Mouse (Mus musculus) neural tube, embryonic 14.5 days (tissue): ENCODE results near the gene Lypd1. TPM values are rescaled to one million over a fixed set of nuclear protein-coding genes. Genes with fewer than 3 reads are reported as not detected.
A peak's percentile ranks its signal among the peaks of the same experiment; 100 is the strongest.

Experiments used
- ATAC-seq: fragments of 200-750 bp; cut with Nextera tagmentation; 2 replicates; pipeline ENCODE4 v1.8.0; 2017; ENCODE audit warnings: low read depth, mild to moderate bottlenecking, moderate TSS enrichment, moderate library complexity
- H3K27ac ChIP-seq: fragments of 300-500 bp; sonication (generic); 2 replicates; pipeline ENCODE4 v1.5.1; 2014; ENCODE audit warnings: low read depth, mild to moderate bottlenecking, control low read depth, low read length, moderate library complexity, mixed read lengths
- H3K27me3 ChIP-seq: fragments of 300-500 bp; sonication (generic); 2 replicates; pipeline ENCODE4 v1.6.1; 2014; ENCODE audit warnings: low read length; ENCODE audit not compliant: control insufficient read depth, insufficient read depth
- H3K36me3 ChIP-seq: fragments of 300-500 bp; sonication (generic); 2 replicates; pipeline ENCODE4 v1.6.1; 2014; ENCODE audit warnings: low read length, mixed read lengths; ENCODE audit not compliant: control insufficient read depth, insufficient read depth
- H3K4me1 ChIP-seq: fragments of 300-500 bp; sonication (generic); 2 replicates; pipeline ENCODE4 v1.6.1; 2014; ENCODE audit warnings: low read length; ENCODE audit not compliant: control insufficient read depth, insufficient read depth
- H3K4me2 ChIP-seq: fragments of 300-500 bp; sonication (generic); 2 replicates; pipeline ENCODE4 v1.6.1; 2014; ENCODE audit warnings: mild to moderate bottlenecking, low read depth, low read length, control low read depth
- H3K4me3 ChIP-seq: fragments of 300-500 bp; sonication (generic); 2 replicates; pipeline ENCODE4 v1.5.1; 2014; ENCODE audit warnings: low read depth, low read length, control low read depth, mixed read lengths
- H3K9ac ChIP-seq: fragments of 300-500 bp; sonication (generic); replicated peaks from 2 replicates; pipeline ENCODE4 v1.6.1; 2014; ENCODE audit warnings: low read depth, mild to moderate bottlenecking, control low read depth, low read length, mixed read lengths
- H3K9me3 ChIP-seq: fragments of 300-500 bp; sonication (generic); 2 replicates; pipeline ENCODE4 v1.6.1; 2016; ENCODE audit warnings: low read length; ENCODE audit not compliant: control insufficient read depth
- WGBS: fragments of 180-500 bp; shearing (Covaris S2); extraction: QIAGEN DNeasy Blood & Tissue Kit; methylation state at CpG from one replicate; pipeline ENCODE4 v1.1.7; 2014; 5-methylcytosine and 5-hydroxymethylcytosine counted together
- polyA plus RNA-seq: library from polyadenylated mRNA; unstranded; fragments of >200 nt; fragmentation: Nextera tagmentation; extraction: Ambion mirVana; gene quantifications from 2 replicates; pipeline ENCODE4 v1.2.1, GENCODE M21; 2014

Gene Lypd1
- 66.3 and 76.6 TPM in 2 replicates for polyA plus RNA-seq

GRCm38 (mm10) chr1:125912601-125913600 is at the start of gene Lypd1:
Gene Lypd1, minus strand, starts transcription at chr1:125913101.
- Histone ChIP-seq H3K36me3 (no peaks in the 10 kb centered on the region), H3K4me3 (peak within 1 kb of the TSS; percentile 45), H3K9ac (peak within 1 kb of the TSS; percentile 53), H3K9me3 (no peaks in the 10 kb centered on the region), H3K4me1 (peaks cover 21% of the 10 kb centered on the region), H3K27ac (no peak within 1 kb of the TSS; the same call in 1 of the 2 replicates), H3K4me2 (peak within 1 kb of the TSS; percentile 75), H3K27me3 (no peaks in the 10 kb centered on the region)
- 3% methylated on average over 30 of the region's 30 CpGs for WGBS
- peak; percentile 41 for ATAC-seq

- Histone ChIP-seq H3K27ac (no peak overlapping the region), H3K36me3 (no peaks in the 10 kb centered on the region), H3K9ac (no peak overlapping the region), H3K4me3 (no peak overlapping the region), H3K27me3 (no peaks in the 10 kb centered on the region), H3K4me1 (no peaks in the 10 kb centered on the region), H3K4me2 (no peak overlapping the region), H3K9me3 (no peaks in the 10 kb centered on the region)
- WGBS, result 97% methylated on average over 3 of the region's 3 CpGs
- ATAC-seq, result no peak
These were observed 38.1 kb upstream of the Lypd1 start for GRCm38 (mm10) chr1:125951026-125951425.

GRCm38 (mm10) chr1:125949076-125949475 is 36.2 kb upstream of the Lypd1 start:
- no peak for ATAC-seq
- H3K36me3 ChIP-seq, result no peaks in the 10 kb centered on the region
- 79% methylated on average over 6 of the region's 6 CpGs for WGBS

GRCm38 (mm10) chr1:125945136-125945535 is 32.2 kb upstream of the Lypd1 start:
- no peak for ATAC-seq
- Histone ChIP-seq H3K27me3 (no peaks in the 10 kb centered on the region), H3K9ac (no peak overlapping the region), H3K4me1 (no peaks in the 10 kb centered on the region), H3K9me3 (no peaks in the 10 kb centered on the region), H3K4me2 (no peak overlapping the region), H3K27ac (no peak overlapping the region), H3K4me3 (no peak overlapping the region), H3K36me3 (no peaks in the 10 kb centered on the region)
- 55% methylated on average over 9 of the region's 9 CpGs for whole genome bisulfite sequencing

More at GRCm38 (mm10) chr1:125949076-125949475, 36.2 kb upstream of the Lypd1 start:
- Histone ChIP-seq H3K27ac (no peak overlapping the region), H3K27me3 (no peaks in the 10 kb centered on the region), H3K4me2 (no peak overlapping the region), H3K9ac (no peak overlapping the region), H3K9me3 (no peaks in the 10 kb centered on the region), H3K4me3 (no peak overlapping the region), H3K4me1 (no peaks in the 10 kb centered on the region)

- Histone ChIP-seq H3K4me2 (no peak overlapping the region), H3K4me1 (no peaks in the 10 kb centered on the region), H3K4me3 (no peak overlapping the region), H3K9me3 (no peaks in the 10 kb centered on the region), H3K27me3 (no peaks in the 10 kb centered on the region), H3K27ac (no peak overlapping the region), H3K36me3 (no peaks in the 10 kb centered on the region), H3K9ac (no peak overlapping the region)
- ATAC-seq, result no peak
- WGBS, result 84% methylated on average over 1 of the region's 1 CpGs
These were observed 30.4 kb upstream of the Lypd1 start for GRCm38 (mm10) chr1:125943305-125943704.

- WGBS, result 96% methylated on average over 10 of the region's 10 CpGs
- no peaks in the 10 kb centered on the region for H3K9me3 ChIP-seq
- H3K4me1 ChIP-seq, result no peaks in the 10 kb centered on the region
- ATAC-seq, result no peak
- no peak overlapping the region for H3K4me3 ChIP-seq
- H3K4me2 ChIP-seq, result no peak overlapping the region
- no peak overlapping the region for H3K9ac ChIP-seq
- H3K27ac ChIP-seq, result no peak overlapping the region
- H3K36me3 ChIP-seq, result no peaks in the 10 kb centered on the region
- H3K27me3 ChIP-seq, result no peaks in the 10 kb centered on the region
These were observed 12.6 kb upstream of the Lypd1 start for GRCm38 (mm10) chr1:125925486-125925885.

- no peak overlapping the region for H3K9ac ChIP-seq
- H3K27me3 ChIP-seq, result no peaks in the 10 kb centered on the region
- H3K4me1 ChIP-seq, result no peaks in the 10 kb centered on the region
- H3K9me3 ChIP-seq, result no peaks in the 10 kb centered on the region; the same call in 1 of the 2 replicates
- no peak overlapping the region for H3K4me3 ChIP-seq
- no peak overlapping the region for H3K27ac ChIP-seq
- no peak overlapping the region for H3K4me2 ChIP-seq
- H3K36me3 ChIP-seq, result no peaks in the 10 kb centered on the region
- no peak for ATAC-seq
- 82% methylated on average over 2 of the region's 2 CpGs for WGBS
These were observed 10.2 kb upstream of the Lypd1 start for GRCm38 (mm10) chr1:125923062-125923461.

GRCm38 (mm10) chr1:125920696-125921095 is 7.8 kb upstream of the Lypd1 start:
- Histone ChIP-seq H3K27me3 (no peaks in the 10 kb centered on the region), H3K36me3 (no peaks in the 10 kb centered on the region), H3K4me1 (no peaks in the 10 kb centered on the region), H3K4me3 (no peak overlapping the region), H3K9ac (no peak overlapping the region), H3K4me2 (no peak overlapping the region), H3K9me3 (no peaks in the 10 kb centered on the region; the same call in 1 of the 2 replicates), H3K27ac (no peak overlapping the region)
- 92% methylated on average over 3 of the region's 3 CpGs for WGBS
- ATAC-seq, result no peak

GRCm38 (mm10) chr1:125911901-125912445 is 928 bp downstream of the Lypd1 start:
- Histone ChIP-seq H3K27me3 (no peaks in the 10 kb centered on the region), H3K4me1 (peaks cover 21% of the 10 kb centered on the region), H3K4me3 (peak overlapping the region; percentile 45), H3K9ac (peak overlapping the region; percentile 53), H3K9me3 (no peaks in the 10 kb centered on the region), H3K36me3 (no peaks in the 10 kb centered on the region), H3K4me2 (peak overlapping the region; percentile 75), H3K27ac (peak overlapping the region; percentile 23; the same call in 1 of the 2 replicates)
- WGBS, result under 1% methylated on average over 43 of the region's 43 CpGs
- peak; percentile 54 for ATAC-seq
